Mouse (Mus musculus) urinary bladder, postnatal 14 days (tissue): ENCODE measurements around the gene Lpin1.

Source experiments
- DNase-seq: peaks from one replicate; pipeline ENCODE4 v3.0.0; 2021; ENCODE audit warnings: low spot score

The Lpin1 gene

DNA sequence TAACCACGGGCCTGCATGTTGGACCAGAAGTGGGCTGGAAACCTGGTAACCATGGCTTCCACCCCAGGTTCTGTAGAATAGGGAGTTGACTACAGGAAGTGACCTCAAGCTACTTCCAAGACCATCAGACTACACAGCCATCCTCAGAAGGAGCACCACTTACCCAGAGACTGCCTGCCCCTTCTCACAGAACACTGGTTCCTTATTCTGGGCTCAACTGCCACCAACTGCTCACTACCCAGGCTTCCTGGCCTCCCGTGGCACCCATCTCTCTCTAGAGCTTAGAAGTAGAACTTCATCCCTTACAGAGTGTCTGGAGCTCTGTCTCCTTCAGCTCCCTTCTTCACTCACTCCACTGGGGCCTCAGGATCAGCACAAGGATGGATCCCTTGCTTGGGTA is at the start of gene Lpin1:
Lpin1 (minus strand) TSS at position 31 of the 400 bp plus-strand sequence.
- no peak for DNase-seq

GRCm38 (mm10) chr12:16656906-16657875 is 46.4 kb upstream of the Lpin1 start:
- no peak for DNase-seq

DNA sequence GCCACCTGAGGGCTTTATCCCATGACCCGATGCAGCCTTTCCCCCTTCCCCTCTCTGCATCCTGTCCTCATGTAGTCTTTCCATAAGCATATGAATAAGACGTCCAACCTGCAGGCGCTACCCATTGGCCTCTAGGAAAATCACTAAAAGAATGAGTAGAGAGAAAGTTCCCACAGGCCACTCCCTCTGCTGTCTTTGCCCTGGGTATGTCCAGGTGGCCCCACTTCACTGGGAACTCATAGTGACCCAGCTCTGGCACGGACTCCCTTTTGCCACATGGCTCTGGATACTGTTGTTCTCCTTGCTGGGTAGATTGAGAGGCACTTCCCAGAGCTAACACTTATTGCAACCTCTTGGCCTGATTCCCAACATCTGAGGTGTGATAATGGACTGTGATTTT is 44.8 kb upstream of the Lpin1 start:
- DNase-seq = no peak

GRCm38 (mm10) chr12:16653332-16654093 is 42.7 kb upstream of the Lpin1 start, which contains the start of gene Ntsr2:
Gene Ntsr2 (plus strand): TSS chr12:16653382.
- DNase-seq = peak; percentile 81

- DNase-seq = no peak
These were observed 39.1 kb upstream of the Lpin1 start for GRCm38 (mm10) chr12:16649819-16650218.

- DNase-seq = no peak
These were observed 37.5 kb upstream of the Lpin1 start for GRCm38 (mm10) chr12:16648273-16648672.

DNA sequence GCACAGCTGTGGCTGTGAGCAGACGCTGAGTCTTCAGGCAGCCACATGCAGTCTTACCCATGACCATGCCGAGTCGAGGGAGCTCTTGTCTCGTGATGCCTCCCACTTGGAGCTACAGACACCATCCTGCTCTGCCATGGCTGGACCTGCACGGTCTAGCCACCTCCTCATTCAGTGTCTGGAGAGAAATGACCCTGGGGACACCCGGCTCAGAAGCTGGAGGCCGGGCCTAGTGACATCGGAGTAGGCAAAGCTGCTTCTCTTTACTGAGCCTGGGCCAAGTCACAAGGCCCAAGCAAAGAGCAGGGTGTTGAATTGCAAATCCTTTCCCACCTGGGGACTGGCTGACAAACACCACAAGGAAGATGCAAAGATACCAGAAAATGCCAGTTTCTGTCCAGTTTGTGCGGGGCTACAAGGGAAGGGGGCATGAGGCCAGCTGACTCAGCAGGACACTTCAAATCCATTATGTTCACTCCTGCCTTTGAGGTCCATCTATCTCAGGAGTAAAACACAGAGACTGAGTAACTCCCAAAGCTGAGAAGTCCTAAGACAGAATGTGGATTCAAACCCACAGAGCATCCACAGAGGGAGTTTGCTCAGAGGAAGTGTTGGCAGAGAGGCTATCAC is 36.1 kb upstream of the Lpin1 start:
- DNase-seq = no peak

GRCm38 (mm10) chr12:16644698-16645097 is 33.9 kb upstream of the Lpin1 start:
- DNase-seq = no peak

DNA sequence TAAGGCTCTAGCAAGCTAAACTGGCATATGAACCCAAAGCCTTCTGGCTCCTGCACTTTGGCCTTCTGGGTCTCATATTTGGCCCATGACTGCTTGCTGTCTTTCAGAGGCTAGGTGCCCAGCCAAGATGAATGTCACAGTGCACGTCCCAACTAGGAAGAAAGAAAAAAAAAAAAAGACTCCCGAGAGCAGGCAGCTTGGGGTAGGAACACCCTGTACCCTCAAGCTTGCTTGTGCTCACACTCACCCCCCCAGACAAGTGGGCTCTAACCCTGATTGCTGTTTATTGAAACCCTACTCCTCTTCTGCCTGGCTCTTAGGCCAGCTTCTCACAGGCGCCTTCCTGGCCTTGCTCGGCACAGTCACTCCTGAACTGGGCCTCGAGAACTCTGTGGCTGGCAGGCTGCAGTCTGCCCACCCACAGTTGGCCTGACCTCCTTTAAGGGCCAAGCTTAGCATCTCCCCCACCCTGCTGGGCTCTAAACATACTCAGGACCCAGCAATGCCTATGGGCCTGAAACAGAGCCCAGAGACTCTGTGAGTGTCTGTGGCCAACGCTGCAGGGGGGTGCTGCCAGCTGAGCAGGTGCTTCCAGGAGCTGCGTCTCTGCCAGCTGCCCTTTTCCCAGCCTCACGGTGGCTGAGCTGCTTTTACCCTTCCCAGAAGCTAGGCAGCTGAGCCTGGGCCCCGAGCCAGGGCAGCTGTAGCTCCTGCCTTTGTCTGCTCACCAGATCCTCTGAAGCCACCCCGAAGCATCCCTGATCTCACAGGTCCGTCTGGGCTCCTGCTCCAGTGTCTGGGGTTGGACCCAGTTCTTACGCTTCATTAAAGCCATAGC is 33.0 kb upstream of the Lpin1 start:
- DNase-seq = no peak

GRCm38 (mm10) chr12:16642000-16642399 is 31.2 kb upstream of the Lpin1 start:
- DNase-seq = no peak

DNA sequence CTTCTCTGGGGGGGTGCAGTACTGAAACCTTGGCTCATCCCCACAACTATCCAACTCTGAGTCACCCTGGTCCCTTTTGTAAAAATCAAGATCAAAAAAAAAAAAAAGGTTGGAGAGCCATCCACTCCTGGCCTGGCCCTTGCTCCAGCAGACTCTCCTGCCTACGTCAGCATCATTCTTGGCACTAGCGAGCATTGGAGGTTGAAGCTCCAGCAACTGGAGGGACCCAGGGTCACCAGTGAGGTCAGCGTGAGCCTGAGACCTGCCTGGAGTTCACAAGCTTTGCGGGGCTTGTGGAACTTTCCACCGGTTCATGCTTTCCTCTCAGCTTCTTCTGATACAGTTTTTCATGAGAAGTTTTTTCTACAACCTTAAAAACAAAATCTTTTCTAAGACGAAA is 29.3 kb upstream of the Lpin1 start:
- DNase-seq = no peak

GRCm38 (mm10) chr12:16639078-16639771 is 28.5 kb upstream of the Lpin1 start:
- DNase-seq = no peak

DNA sequence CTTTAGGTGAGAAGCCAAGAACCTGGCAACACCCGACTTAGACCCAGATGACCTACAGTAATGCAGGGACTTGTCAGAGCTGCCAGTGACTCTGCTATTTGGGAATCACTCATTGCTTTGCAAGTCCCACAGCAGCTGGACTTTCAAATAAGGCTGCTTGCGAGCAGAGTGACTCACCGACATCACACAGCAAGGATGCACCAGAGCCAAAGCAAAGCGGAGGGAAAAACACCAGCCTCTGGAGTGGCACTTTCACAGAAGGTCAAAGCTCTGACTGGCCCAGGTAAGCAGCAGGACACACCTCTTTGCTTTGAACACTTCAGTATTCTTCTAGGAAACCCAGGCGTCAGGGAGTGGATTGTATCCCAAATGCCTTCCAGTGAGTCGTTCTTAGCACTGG is 25.1 kb upstream of the Lpin1 start:
- no peak for DNase-seq

GRCm38 (mm10) chr12:16634075-16634813 is 23.5 kb upstream of the Lpin1 start:
- DNase-seq = peak; percentile 56

DNA sequence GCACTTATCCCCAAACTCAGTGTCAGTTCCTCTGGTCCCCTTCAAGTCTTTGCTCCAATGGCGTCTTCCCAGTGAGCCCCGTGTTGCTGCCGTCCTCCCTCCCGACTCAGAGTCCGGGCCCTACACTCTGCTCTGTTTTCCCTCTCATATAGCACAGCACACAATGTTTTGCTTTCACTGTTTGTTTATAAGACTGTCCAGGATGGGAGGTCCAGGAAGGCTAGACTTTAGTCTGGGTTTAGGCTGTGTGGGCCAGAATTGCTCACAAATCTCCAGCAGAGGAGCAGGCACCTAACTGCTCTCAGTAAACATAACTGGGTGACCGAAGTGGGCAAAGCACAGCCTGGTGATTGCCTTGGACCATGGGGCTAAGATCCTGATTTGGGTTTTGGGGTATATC is 22.5 kb upstream of the Lpin1 start:
- DNase-seq = no peak

GRCm38 (mm10) chr12:16631423-16631822 is 20.7 kb upstream of the Lpin1 start:
- no peak for DNase-seq

DNA sequence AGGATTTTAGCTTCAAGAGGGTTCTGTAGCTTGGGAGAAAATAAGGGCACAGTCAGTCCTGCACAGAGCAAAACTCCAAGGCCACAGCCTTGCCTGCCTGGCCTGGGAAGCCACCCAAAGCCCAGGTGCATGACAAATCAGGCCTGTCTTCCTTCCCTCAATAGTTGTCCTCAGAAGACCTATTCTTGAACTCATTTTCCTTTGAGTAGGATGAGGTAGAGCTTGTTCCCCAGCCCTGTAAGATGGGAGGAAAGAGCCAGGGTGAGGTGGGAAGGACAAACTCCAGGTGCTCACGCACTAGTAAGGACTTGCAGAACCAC is 20.1 kb upstream of the Lpin1 start:
- no peak for DNase-seq

- DNase-seq = peak; percentile 23
These were observed 19.5 kb upstream of the Lpin1 start for GRCm38 (mm10) chr12:16630152-16630865.

GRCm38 (mm10) chr12:16620230-16620629 is 9.5 kb upstream of the Lpin1 start:
- no peak for DNase-seq

DNA sequence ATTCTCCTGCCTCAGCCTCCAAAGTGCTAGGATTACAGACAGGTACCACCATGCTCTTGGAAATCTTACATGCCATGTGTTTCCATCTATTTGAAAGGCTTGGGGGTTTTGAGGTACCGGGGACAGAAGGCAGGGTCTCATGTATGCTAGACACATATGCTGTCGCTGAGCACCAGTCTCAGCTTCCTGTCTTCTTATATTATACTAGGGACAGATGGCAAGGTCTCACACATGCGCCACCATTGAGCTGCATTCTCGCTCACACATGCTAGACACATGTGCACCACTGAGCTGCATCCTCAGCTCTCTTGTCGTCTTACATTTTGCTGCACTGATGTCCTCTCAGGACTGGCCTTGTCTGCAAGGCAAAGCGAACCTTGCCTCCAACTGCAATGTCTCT is 8.7 kb upstream of the Lpin1 start:
- DNase-seq = no peak
